15 mouse cellular contexts compared by ENCODE assay signal in the genomic region with DNA sequence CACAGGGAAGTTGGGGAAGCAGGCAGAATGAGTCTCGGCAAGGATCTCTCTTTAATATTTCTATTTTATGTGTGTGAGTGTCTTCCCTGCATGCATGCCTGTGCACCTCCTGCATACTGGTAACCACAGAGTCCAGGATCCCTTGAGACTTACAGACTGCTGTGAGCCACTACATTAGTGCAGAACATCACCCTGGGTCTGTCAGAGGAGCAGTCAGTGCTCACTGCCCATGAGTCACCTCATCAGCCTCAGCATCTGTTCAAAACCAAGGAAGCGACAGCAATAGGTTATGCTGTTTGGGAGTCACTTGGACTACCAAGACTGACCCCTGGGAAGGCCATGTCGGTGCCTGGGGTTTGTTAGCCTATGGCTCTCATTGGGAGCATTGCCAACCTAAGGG. TPM values are rescaled to one million over a fixed set of nuclear protein-coding genes. Genes with fewer than 3 reads are reported as not detected.
A peak's percentile ranks its signal among the peaks of the same experiment; 100 is the strongest.
DNase-seq lines count a peak whose midpoint lies in the region; ATAC-seq and TF ChIP-seq lines count a peak whose summit lies in the region.
"Had no signal": no experiment of that assay in that cellular context is flagged by ENCODE, and none has a peak within 500 bp of the region (broad histone marks: within the 10 kb centered on the region; RNA-seq: fewer than 3 reads in every experiment).

No protein-coding gene starts in this region.

- no peak for DNase-seq in hindbrain, embryonic 14.5 days (ENCODE audit: low spot score)
- no peak for DNase-seq in hindbrain, postnatal 0 days (ENCODE audit: low spot score)
- no peak for DNase-seq in lung, postnatal 0 days (ENCODE audit: low spot score)
- DNase-seq in lung, postnatal 4 days, result no peak
- no peak for DNase-seq in embryonic facial prominence, embryonic 10.5 days (ENCODE audit: low spot score)
- no peak for DNase-seq in layer of hippocampus, adult 2 months (ENCODE audit: low spot score in 2 of 2)
- DNase-seq: cerebellum, adult 2 months; heart, adult 2 months; layer of hippocampus, adult 9-11 months; liver, postnatal 0 days had no signal

- TF ChIP-seq EP300 in lung, postnatal 0 days (IDR thresholded peaks at IDR 0.05), result no peak

- H3K4me1 ChIP-seq in hindbrain, embryonic 14.5 days (replicated peaks; ENCODE audit: control insufficient read depth, insufficient read depth, low read length), result peaks cover 19% of the 10 kb centered on the region
- peaks cover 6% of the 10 kb centered on the region; the same call in 1 of the 2 replicates for H3K4me1 ChIP-seq in hindbrain, postnatal 0 days (ENCODE audit: insufficient read depth, low read length)
- peaks cover 3% of the 10 kb centered on the region; the same call in 1 of the 2 replicates for H3K4me1 ChIP-seq in lung, postnatal 0 days (ENCODE audit: insufficient read depth, low read depth, low read length)
- peaks cover 41% of the 10 kb centered on the region for H3K4me1 ChIP-seq in embryonic facial prominence, embryonic 10.5 days
- H3K4me1 ChIP-seq in neural tube, embryonic 13.5 days (replicated peaks), result peaks cover 38% of the 10 kb centered on the region

- H3K9me3 ChIP-seq in hindbrain, embryonic 14.5 days (ENCODE audit: control insufficient read depth, low read length), result no peaks in the 10 kb centered on the region
- no peaks in the 10 kb centered on the region for H3K9me3 ChIP-seq in hindbrain, postnatal 0 days (ENCODE audit: low read length)
- no peaks in the 10 kb centered on the region for H3K9me3 ChIP-seq in lung, postnatal 0 days (ENCODE audit: low read length)
- H3K9me3 ChIP-seq in embryonic facial prominence, embryonic 10.5 days, result no peaks in the 10 kb centered on the region
- H3K9me3 ChIP-seq in neural tube, embryonic 13.5 days, result no peaks in the 10 kb centered on the region
- H3K9me3 ChIP-seq: midbrain, embryonic 15.5 days; stomach, embryonic 15.5 days had no signal

- H3K4me2 ChIP-seq in hindbrain, embryonic 14.5 days (replicated peaks), result no peak overlapping the region
- no peak overlapping the region for H3K4me2 ChIP-seq in hindbrain, postnatal 0 days (ENCODE audit: low read depth, low read length)
- no peak overlapping the region for H3K4me2 ChIP-seq in lung, postnatal 0 days (replicated peaks; ENCODE audit: low read depth, low read length)
- H3K4me2 ChIP-seq in neural tube, embryonic 13.5 days, result no peak overlapping the region
- H3K4me2 ChIP-seq: midbrain, embryonic 15.5 days had no signal

- no peaks in the 10 kb centered on the region for H3K27me3 ChIP-seq in hindbrain, embryonic 14.5 days (ENCODE audit: control insufficient read depth, insufficient read depth, low read length)
- H3K27me3 ChIP-seq in hindbrain, postnatal 0 days (ENCODE audit: insufficient read depth, low read length), result no peaks in the 10 kb centered on the region
- H3K27me3 ChIP-seq in lung, postnatal 0 days (replicated peaks; ENCODE audit: insufficient read depth, low read length), result no peaks in the 10 kb centered on the region
- H3K27me3 ChIP-seq in embryonic facial prominence, embryonic 10.5 days (replicated peaks; ENCODE audit: low read depth, poor library complexity, severe bottlenecking), result no peaks in the 10 kb centered on the region
- no peaks in the 10 kb centered on the region for H3K27me3 ChIP-seq in neural tube, embryonic 13.5 days
- H3K27me3 ChIP-seq: midbrain, embryonic 15.5 days; stomach, embryonic 15.5 days had no signal

- no peak for TF ChIP-seq CTCF in hindbrain, postnatal 0 days (IDR thresholded peaks at IDR 0.05; ENCODE audit: low read depth)
- no peak for TF ChIP-seq CTCF in lung, postnatal 0 days (IDR thresholded peaks at IDR 0.05)
- TF ChIP-seq CTCF in layer of hippocampus, adult 2 months (conservative IDR thresholded peaks at IDR 0.05), result no peak

- H3K9ac ChIP-seq in hindbrain, embryonic 14.5 days, result no peak overlapping the region
- no peak overlapping the region for H3K9ac ChIP-seq in hindbrain, postnatal 0 days (replicated peaks; ENCODE audit: low read length)
- no peak overlapping the region for H3K9ac ChIP-seq in lung, postnatal 0 days (replicated peaks; ENCODE audit: low read depth)
- 0 out of 2 replicates have a peak overlapping the region, but pooled peaks have one; percentile 22 for H3K9ac ChIP-seq in neural tube, embryonic 13.5 days
- H3K9ac ChIP-seq: liver, postnatal 0 days; midbrain, embryonic 15.5 days; stomach, embryonic 15.5 days had no signal

- no peaks in the 10 kb centered on the region for H3K36me3 ChIP-seq in hindbrain, embryonic 14.5 days (replicated peaks; ENCODE audit: control insufficient read depth, insufficient read depth)
- no peaks in the 10 kb centered on the region for H3K36me3 ChIP-seq in hindbrain, postnatal 0 days (ENCODE audit: insufficient read depth, low read length)
- H3K36me3 ChIP-seq in lung, postnatal 0 days (ENCODE audit: insufficient read depth, low read length), result no peaks in the 10 kb centered on the region
- no peaks in the 10 kb centered on the region for H3K36me3 ChIP-seq in embryonic facial prominence, embryonic 10.5 days (replicated peaks)
- no peaks in the 10 kb centered on the region for H3K36me3 ChIP-seq in neural tube, embryonic 13.5 days
- H3K36me3 ChIP-seq: midbrain, embryonic 15.5 days; stomach, embryonic 15.5 days had no signal

- WGBS in hindbrain, embryonic 14.5 days, result 70% methylated on average over 3 of the region's 3 CpGs
- WGBS in hindbrain, postnatal 0 days, result 67% methylated on average over 3 of the region's 3 CpGs
- WGBS in lung, postnatal 0 days, result 59% methylated on average over 3 of the region's 3 CpGs
- WGBS in embryonic facial prominence, embryonic 10.5 days, result 75% methylated on average over 3 of the region's 3 CpGs
- 68% methylated on average over 3 of the region's 3 CpGs for WGBS in neural tube, embryonic 13.5 days

- no peak overlapping the region for H3K4me3 ChIP-seq in hindbrain, embryonic 14.5 days (replicated peaks; ENCODE audit: low read length)
- no peak overlapping the region for H3K4me3 ChIP-seq in hindbrain, postnatal 0 days (ENCODE audit: low read length)
- no peak overlapping the region for H3K4me3 ChIP-seq in lung, postnatal 0 days (ENCODE audit: low read depth, low read length)
- H3K4me3 ChIP-seq in embryonic facial prominence, embryonic 10.5 days, result 0 out of 2 replicates have a peak overlapping the region, but pooled peaks have one; percentile 21
- no peak overlapping the region for H3K4me3 ChIP-seq in neural tube, embryonic 13.5 days
- H3K4me3 ChIP-seq in layer of hippocampus, adult 2 months, result no peak overlapping the region
- H3K4me3 ChIP-seq: heart, adult 2 months; midbrain, embryonic 15.5 days; stomach, embryonic 15.5 days had no signal

- ATAC-seq in hindbrain, embryonic 14.5 days (ENCODE audit: low FRiP score), result peak; percentile 5; the same call in 1 of the 2 replicates
- ATAC-seq in hindbrain, postnatal 0 days, result no peak
- ATAC-seq in lung, postnatal 0 days, result no peak
- ATAC-seq in neural tube, embryonic 13.5 days (ENCODE audit: low read depth), result no peak
- ATAC-seq: liver, postnatal 0 days; midbrain, embryonic 15.5 days had no signal

- H3K27ac ChIP-seq in hindbrain, embryonic 14.5 days, result no peak overlapping the region
- H3K27ac ChIP-seq in hindbrain, postnatal 0 days, result no peak overlapping the region
- peak overlapping the region; percentile 26; the same call in 1 of the 2 replicates for H3K27ac ChIP-seq in lung, postnatal 0 days (ENCODE audit: low read length)
- H3K27ac ChIP-seq in embryonic facial prominence, embryonic 10.5 days (replicated peaks), result 0 out of 2 replicates have a peak overlapping the region, but pooled peaks have one; percentile 30
- peak overlapping the region; percentile 49; the same call in 1 of the 2 replicates for H3K27ac ChIP-seq in neural tube, embryonic 13.5 days (replicated peaks)
- H3K27ac ChIP-seq in layer of hippocampus, adult 2 months, result no peak overlapping the region
- H3K27ac ChIP-seq: midbrain, embryonic 15.5 days had no signal

RNA-seq across cellular contexts. Expression of a gene that starts 11.9 kb away (rescaled TPM):
- polyA plus RNA-seq in hindbrain, embryonic 14.5 days (2014; fragmentation: Nextera tagmentation; extraction: Ambion mirVana), result 59.5 and 62.6 TPM in 2 replicates
- 166 and 173 TPM in 2 replicates for total RNA-seq in hindbrain, postnatal 0 days (2014; rRNA removed)
- 58.9 and 65.5 TPM in 2 replicates for polyA plus RNA-seq in hindbrain, postnatal 0 days (2015; fragmentation: Nextera tagmentation; extraction: Ambion mirVana)
- polyA plus RNA-seq in lung, postnatal 0 days (2015; fragmentation: Nextera tagmentation; extraction: Ambion mirVana), result 107 and 109 TPM in 2 replicates
- polyA plus RNA-seq in embryonic facial prominence, embryonic 10.5 days (2016; fragmentation: Nextera tagmentation; extraction: Ambion mirVana), result 406 and 416 TPM in 2 replicates
- polyA plus RNA-seq in neural tube, embryonic 13.5 days (2015; fragmentation: Nextera tagmentation; extraction: Ambion mirVana), result 87.9 and 114 TPM in 2 replicates
- 10 to 100 TPM; 56.9 to 58.7 TPM for total RNA-seq in layer of hippocampus, adult 2 months (2021)

RNA-seq across cellular contexts. Expression of a gene that starts 21.5 kb away (rescaled TPM):
- 0.08 and 0.74 TPM in 2 replicates for polyA plus RNA-seq in hindbrain, embryonic 14.5 days (2014; fragmentation: Nextera tagmentation; extraction: Ambion mirVana)
- total RNA-seq in hindbrain, postnatal 0 days (2014; rRNA removed), result 0.05 and 0.22 TPM in 2 replicates
- polyA plus RNA-seq in hindbrain, postnatal 0 days (2015; fragmentation: Nextera tagmentation; extraction: Ambion mirVana), result 0.33 TPM in 1 of 2 replicates, not detected in the other
- 10.5 and 10.6 TPM in 2 replicates for polyA plus RNA-seq in lung, postnatal 0 days (2015; fragmentation: Nextera tagmentation; extraction: Ambion mirVana)
- polyA plus RNA-seq in embryonic facial prominence, embryonic 10.5 days (2016; fragmentation: Nextera tagmentation; extraction: Ambion mirVana), result 1.7 and 2.2 TPM in 2 replicates
- 2.1 and 2.5 TPM in 2 replicates for polyA plus RNA-seq in neural tube, embryonic 13.5 days (2015; fragmentation: Nextera tagmentation; extraction: Ambion mirVana)
- 1 to 10 TPM in 1 of 2 experiments, under 1 TPM in 1; 0.54 to 1.1 TPM for total RNA-seq in layer of hippocampus, adult 2 months (2021)

RNA-seq across cellular contexts. Expression of a gene that starts 32.0 kb away (rescaled TPM):
- polyA plus RNA-seq in hindbrain, embryonic 14.5 days (2014; fragmentation: Nextera tagmentation; extraction: Ambion mirVana), result 10.1 and 12.8 TPM in 2 replicates
- total RNA-seq in hindbrain, postnatal 0 days (2014; rRNA removed), result 9.4 and 20.5 TPM in 2 replicates
- 11.6 and 11.8 TPM in 2 replicates for polyA plus RNA-seq in hindbrain, postnatal 0 days (2015; fragmentation: Nextera tagmentation; extraction: Ambion mirVana)
- polyA plus RNA-seq in lung, postnatal 0 days (2015; fragmentation: Nextera tagmentation; extraction: Ambion mirVana), result 2.2 and 2.4 TPM in 2 replicates
- polyA plus RNA-seq in embryonic facial prominence, embryonic 10.5 days (2016; fragmentation: Nextera tagmentation; extraction: Ambion mirVana), result 9.3 and 12.3 TPM in 2 replicates
- 14.3 and 14.7 TPM in 2 replicates for polyA plus RNA-seq in neural tube, embryonic 13.5 days (2015; fragmentation: Nextera tagmentation; extraction: Ambion mirVana)
- 1 to 10 TPM; 1.5 to 2.6 TPM for total RNA-seq in layer of hippocampus, adult 2 months (2021)

RNA-seq across cellular contexts. Expression of a gene that starts 32.1 kb away (rescaled TPM):
- 288 and 294 TPM in 2 replicates for polyA plus RNA-seq in hindbrain, embryonic 14.5 days (2014; fragmentation: Nextera tagmentation; extraction: Ambion mirVana)
- 487 and 541 TPM in 2 replicates for total RNA-seq in hindbrain, postnatal 0 days (2014; rRNA removed)
- polyA plus RNA-seq in hindbrain, postnatal 0 days (2015; fragmentation: Nextera tagmentation; extraction: Ambion mirVana), result 268 and 283 TPM in 2 replicates
- polyA plus RNA-seq in lung, postnatal 0 days (2015; fragmentation: Nextera tagmentation; extraction: Ambion mirVana), result 3.9 and 4.8 TPM in 2 replicates
- 123 and 139 TPM in 2 replicates for polyA plus RNA-seq in embryonic facial prominence, embryonic 10.5 days (2016; fragmentation: Nextera tagmentation; extraction: Ambion mirVana)
- polyA plus RNA-seq in neural tube, embryonic 13.5 days (2015; fragmentation: Nextera tagmentation; extraction: Ambion mirVana), result 343 and 361 TPM in 2 replicates
- 10 to 100 TPM; 33.7 to 37.1 TPM for total RNA-seq in layer of hippocampus, adult 2 months (2021)

RNA-seq across cellular contexts. Expression of a gene that starts 43.7 kb away (rescaled TPM):
- 0.47 TPM in 1 of 2 replicates, not detected in the other for polyA plus RNA-seq in hindbrain, embryonic 14.5 days (2014; fragmentation: Nextera tagmentation; extraction: Ambion mirVana)
- total RNA-seq in hindbrain, postnatal 0 days (2014; rRNA removed), result not detected in 2 replicates
- 0.24 TPM in 1 of 2 replicates, not detected in the other for polyA plus RNA-seq in hindbrain, postnatal 0 days (2015; fragmentation: Nextera tagmentation; extraction: Ambion mirVana)
- 0.92 TPM in 1 of 2 replicates, not detected in the other for polyA plus RNA-seq in lung, postnatal 0 days (2015; fragmentation: Nextera tagmentation; extraction: Ambion mirVana)
- polyA plus RNA-seq in embryonic facial prominence, embryonic 10.5 days (2016; fragmentation: Nextera tagmentation; extraction: Ambion mirVana), result 0.20 TPM in 1 of 2 replicates, not detected in the other
- 0.67 TPM in 1 of 2 replicates, not detected in the other for polyA plus RNA-seq in neural tube, embryonic 13.5 days (2015; fragmentation: Nextera tagmentation; extraction: Ambion mirVana)
- not detected for total RNA-seq in layer of hippocampus, adult 2 months (2021)
- total RNA-seq: heart, adult 2 months; left cerebral cortex, postnatal 36 days had no signal
- polyA plus RNA-seq: heart, adult 2 months; midbrain, embryonic 15.5 days; urinary bladder, adult 2 months had no signal

Comparison
In these comparisons a context has a peak if more than half of its experiments do, and no peak if none do; other contexts are left out.
1. H3K27ac ChIP-seq: peak in lung, postnatal 0 days (single experiment), embryonic facial prominence, embryonic 10.5 days (single experiment) and neural tube, embryonic 13.5 days (single experiment); none in hindbrain, embryonic 14.5 days (single experiment), hindbrain, postnatal 0 days (single experiment) and layer of hippocampus, adult 2 months (single experiment).